In genomic region chr2:83814009-83814408, GRCm38 (mm10) we compare ENCODE assay signal across 8 mouse cellular contexts. TPM values are rescaled to one million over a fixed set of nuclear protein-coding genes. Genes with fewer than 3 reads are reported as not detected.
DNase-seq lines count a peak whose midpoint lies in the region; ATAC-seq and TF ChIP-seq lines count a peak whose summit lies in the region.

No protein-coding gene starts in this region.

- H3K4me1 ChIP-seq in forebrain, embryonic 14.5 days (ENCODE audit: control insufficient read depth, insufficient read depth, low read length) = peaks cover 4% of the 10 kb centered on the region; the same call in 1 of the 2 replicates
- H3K4me1 ChIP-seq in intestine, postnatal 0 days (replicated peaks; ENCODE audit: control insufficient read depth, insufficient read depth, low read length) = no peaks in the 10 kb centered on the region
- H3K4me1 ChIP-seq in neural tube, embryonic 14.5 days (ENCODE audit: control insufficient read depth, insufficient read depth, low read length) = peaks cover 24% of the 10 kb centered on the region
- H3K4me1 ChIP-seq in lung, postnatal 0 days (ENCODE audit: insufficient read depth, low read depth, low read length) = peaks cover 3% of the 10 kb centered on the region; the same call in 1 of the 2 replicates

- H3K27me3 ChIP-seq in forebrain, embryonic 14.5 days (replicated peaks; ENCODE audit: control insufficient read depth, insufficient read depth, low read length) = no peaks in the 10 kb centered on the region
- peaks cover 12% of the 10 kb centered on the region; the same call in 1 of the 2 replicates for H3K27me3 ChIP-seq in intestine, postnatal 0 days (replicated peaks; ENCODE audit: control insufficient read depth, insufficient read depth, low read length)
- H3K27me3 ChIP-seq in neural tube, embryonic 14.5 days (ENCODE audit: control insufficient read depth, insufficient read depth, low read length) = no peaks in the 10 kb centered on the region
- H3K27me3 ChIP-seq in lung, postnatal 0 days (replicated peaks; ENCODE audit: insufficient read depth, low read length) = no peaks in the 10 kb centered on the region

- DNase-seq in MN1 (ENCODE audit: low spot score) = peak; percentile 75
- peak; percentile 57 to 64 for DNase-seq in adrenal gland, postnatal 36 days
- DNase-seq in forebrain, embryonic 14.5 days (ENCODE audit: low spot score) = peak; percentile 56
- DNase-seq in lung, postnatal 0 days (ENCODE audit: low spot score) = no peak
- no peak for DNase-seq in ovary, adult 18-20 months (ENCODE audit: low spot score)

- ATAC-seq in forebrain, embryonic 14.5 days = no peak
- no peak for ATAC-seq in intestine, postnatal 0 days
- ATAC-seq in neural tube, embryonic 14.5 days (ENCODE audit: low read depth) = no peak
- no peak for ATAC-seq in activated CD4-positive, CD25-positive, alpha-beta regulatory T cell, adult 4 months
- ATAC-seq in lung, postnatal 0 days = no peak

- peak overlapping the region; percentile 55 for H3K4me2 ChIP-seq in forebrain, embryonic 14.5 days (ENCODE audit: low read length)
- H3K4me2 ChIP-seq in intestine, postnatal 0 days (replicated peaks; ENCODE audit: low read depth) = peak overlapping the region; percentile 43
- peak overlapping the region; percentile 72 for H3K4me2 ChIP-seq in neural tube, embryonic 14.5 days (ENCODE audit: low read depth, low read length)
- no peak overlapping the region for H3K4me2 ChIP-seq in lung, postnatal 0 days (replicated peaks; ENCODE audit: low read depth, low read length)

- TF ChIP-seq EP300 in lung, postnatal 0 days (IDR thresholded peaks at IDR 0.05) = no peak

- no peak overlapping the region for H3K27ac ChIP-seq in forebrain, embryonic 14.5 days (ENCODE audit: low read depth, low read length)
- no peak overlapping the region for H3K27ac ChIP-seq in intestine, postnatal 0 days (ENCODE audit: low read depth, low read length)
- H3K27ac ChIP-seq in neural tube, embryonic 14.5 days (ENCODE audit: low read depth, low read length) = peak overlapping the region; percentile 97
- no peak overlapping the region for H3K27ac ChIP-seq in lung, postnatal 0 days (ENCODE audit: low read length)

- H3K36me3 ChIP-seq in forebrain, embryonic 14.5 days (ENCODE audit: control insufficient read depth, insufficient read depth, low read length) = no peaks in the 10 kb centered on the region
- H3K36me3 ChIP-seq in intestine, postnatal 0 days (ENCODE audit: control insufficient read depth, insufficient read depth) = no peaks in the 10 kb centered on the region
- no peaks in the 10 kb centered on the region for H3K36me3 ChIP-seq in neural tube, embryonic 14.5 days (ENCODE audit: control insufficient read depth, insufficient read depth, low read length)
- no peaks in the 10 kb centered on the region for H3K36me3 ChIP-seq in lung, postnatal 0 days (ENCODE audit: insufficient read depth, low read length)

- H3K9me3 ChIP-seq in forebrain, embryonic 14.5 days (replicated peaks; ENCODE audit: control insufficient read depth, low read length) = no peaks in the 10 kb centered on the region
- H3K9me3 ChIP-seq in intestine, postnatal 0 days (ENCODE audit: control insufficient read depth) = no peaks in the 10 kb centered on the region
- H3K9me3 ChIP-seq in neural tube, embryonic 14.5 days (ENCODE audit: control insufficient read depth, low read length) = no peaks in the 10 kb centered on the region
- no peaks in the 10 kb centered on the region for H3K9me3 ChIP-seq in lung, postnatal 0 days (ENCODE audit: low read length)

- no peak for TF ChIP-seq CTCF in intestine, postnatal 0 days (IDR thresholded peaks at IDR 0.05; ENCODE audit: low read depth)
- no peak for TF ChIP-seq CTCF in lung, postnatal 0 days (IDR thresholded peaks at IDR 0.05)

- 34% methylated on average over 6 of the region's 6 CpGs for WGBS in forebrain, embryonic 14.5 days
- WGBS in intestine, postnatal 0 days = 60% methylated on average over 6 of the region's 6 CpGs
- 31% methylated on average over 6 of the region's 6 CpGs for WGBS in neural tube, embryonic 14.5 days
- WGBS in lung, postnatal 0 days = 53% methylated on average over 6 of the region's 6 CpGs

- H3K9ac ChIP-seq in forebrain, embryonic 14.5 days (ENCODE audit: low read length) = peak overlapping the region; percentile 89
- H3K9ac ChIP-seq in intestine, postnatal 0 days (ENCODE audit: low read depth, low read length) = no peak overlapping the region
- H3K9ac ChIP-seq in neural tube, embryonic 14.5 days (replicated peaks; ENCODE audit: low read depth, low read length) = peak overlapping the region; percentile 95
- H3K9ac ChIP-seq in lung, postnatal 0 days (replicated peaks; ENCODE audit: low read depth) = no peak overlapping the region

- peak overlapping the region; percentile 77 for H3K4me3 ChIP-seq in forebrain, embryonic 14.5 days (ENCODE audit: low read depth, low read length)
- H3K4me3 ChIP-seq in intestine, postnatal 0 days (ENCODE audit: low read depth, low read length) = no peak overlapping the region
- H3K4me3 ChIP-seq in neural tube, embryonic 14.5 days (ENCODE audit: low read depth, low read length) = peak overlapping the region; percentile 74
- H3K4me3 ChIP-seq in lung, postnatal 0 days (ENCODE audit: low read depth, low read length) = no peak overlapping the region

RNA-seq across cellular contexts. Expression of gene Fam171b, which starts 1.6 kb away (rescaled TPM):
- total RNA-seq in adrenal gland, postnatal 36 days (2021) = 1 to 10 TPM; 3.8 to 4.0 TPM
- 55.9 and 66.5 TPM in 2 replicates for polyA plus RNA-seq in forebrain, embryonic 14.5 days (2014; fragmentation: Nextera tagmentation; extraction: Ambion mirVana)
- polyA plus RNA-seq in intestine, postnatal 0 days (2015; fragmentation: Nextera tagmentation; extraction: Ambion mirVana) = 3.6 and 4.2 TPM in 2 replicates
- polyA plus RNA-seq in neural tube, embryonic 14.5 days (2014; fragmentation: Nextera tagmentation; extraction: Ambion mirVana) = 98.7 and 110 TPM in 2 replicates
- under 1 TPM; 0.20 to 0.65 TPM for polyA plus RNA-seq in activated CD4-positive, CD25-positive, alpha-beta regulatory T cell, adult 4 months (2017; shearing (Covaris generic))
- polyA plus RNA-seq in lung, postnatal 0 days (2015; fragmentation: Nextera tagmentation; extraction: Ambion mirVana) = 0.26 and 0.29 TPM in 2 replicates

Comparison
In these comparisons a context has a peak if more than half of its experiments do, and no peak if none do; other contexts are left out.
1. DNase-seq: peak in MN1 (single experiment), adrenal gland, postnatal 36 days (2 of 2) and forebrain, embryonic 14.5 days (single experiment); none in lung, postnatal 0 days (single experiment) and ovary, adult 18-20 months (single experiment).
2. H3K4me3 ChIP-seq: peak in forebrain, embryonic 14.5 days (single experiment) and neural tube, embryonic 14.5 days (single experiment); none in intestine, postnatal 0 days (single experiment) and lung, postnatal 0 days (single experiment).
3. H3K9ac ChIP-seq: peak in forebrain, embryonic 14.5 days (single experiment) and neural tube, embryonic 14.5 days (single experiment); none in intestine, postnatal 0 days (single experiment) and lung, postnatal 0 days (single experiment).
4. RNA of gene Fam171b, which starts 1.6 kb away (polyA plus RNA-seq): 98.7 to 110 TPM in neural tube, embryonic 14.5 days and 55.9 to 66.5 TPM in forebrain, embryonic 14.5 days; 3.6 to 4.2 TPM in intestine, postnatal 0 days, 0.20 to 0.65 TPM in activated CD4-positive, CD25-positive, alpha-beta regulatory T cell, adult 4 months and 0.26 to 0.29 TPM in lung, postnatal 0 days; every median in the first group is over 10 times any median in the second.